Mouse (Mus musculus): ENCODE measurements around the gene Filip1.

DNA sequence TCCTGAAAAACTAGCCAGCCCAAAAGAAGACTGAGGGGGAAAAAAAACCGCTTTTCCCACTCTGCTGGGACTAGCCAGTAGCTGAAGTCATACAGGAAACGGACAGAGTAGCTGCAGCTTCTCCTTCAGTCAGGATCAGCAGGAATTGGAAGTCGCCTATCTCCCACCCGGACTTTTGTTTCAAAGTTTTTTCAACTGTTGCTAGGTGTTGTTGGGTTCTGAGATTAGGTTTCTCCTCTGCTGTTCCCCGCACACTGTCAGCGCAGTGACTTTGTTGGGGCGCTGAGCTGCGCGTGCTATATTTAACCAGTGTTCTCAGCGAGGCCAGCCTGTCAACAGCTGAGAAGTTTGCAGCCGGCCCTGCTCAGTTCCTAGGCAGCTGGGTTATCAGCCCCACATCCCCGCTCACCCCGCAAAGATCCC lies 35.1 kb downstream of the Filip1 start:
- TF ChIP-seq CTCF (IDR thresholded peaks at IDR 0.05; ENCODE audit: extremely low read depth, insufficient read depth, insufficient read length, insufficient replicate concordance) (no peak), POLR2A (IDR thresholded peaks at IDR 0.05; ENCODE audit: low read depth, low read length) (no peak)

All from spleen, adult 2 months (tissue).